8 mouse cellular contexts compared by ENCODE assay signal in genomic region chr6:30896195-30896985, GRCm38 (mm10). TPM values are rescaled to one million over a fixed set of nuclear protein-coding genes. Genes with fewer than 3 reads are reported as not detected.
A peak's percentile ranks its signal among the peaks of the same experiment; 100 is the strongest.
DNase-seq lines count a peak whose midpoint lies in the region; ATAC-seq lines count a peak whose summit lies in the region.

Gene Copg2, minus strand, starts transcription at chr6:30896794.

- H3K36me3 ChIP-seq in megakaryocyte, embryonic 14.5 days (replicated peaks; ENCODE audit: low read length): peaks cover 23% of the 10 kb centered on the region

- ATAC-seq in common myeloid progenitor, adult 5-6 weeks (replicated peaks; ENCODE audit: low read depth, poor library complexity, severe bottlenecking): peak; percentile 98

- H3K4me1 ChIP-seq in megakaryocyte, embryonic 14.5 days: peaks cover 26% of the 10 kb centered on the region

- peak within 1 kb of the TSS; percentile 96 for H3K4me3 ChIP-seq in megakaryocyte, embryonic 14.5 days (replicated peaks)

- H3K27me3 ChIP-seq in megakaryocyte, embryonic 14.5 days (replicated peaks): no peaks in the 10 kb centered on the region

- DNase-seq in ZHBTc4 (ENCODE audit: low read depth, low spot score): peak; percentile 98
- DNase-seq in gastrocnemius, adult 8-10 months (ENCODE audit: low spot score in 2 of 2): peak; percentile 92 to 94
- DNase-seq in hindlimb bud, embryonic 11.5 days (ENCODE audit: extremely low spot score, low read depth, low spot score): peak; percentile 68
- DNase-seq in left cerebral cortex, adult 8-10 months (ENCODE audit: low spot score in 2 of 2): peak; percentile 92 to 93
- DNase-seq in right cerebral cortex, postnatal 10 days (ENCODE audit: low spot score in 2 of 2): peak; percentile 95 to 96
- DNase-seq in urinary bladder, postnatal 25 days (ENCODE audit: low spot score): peak; percentile 98

- H3K9me3 ChIP-seq in megakaryocyte, embryonic 14.5 days: no peaks in the 10 kb centered on the region; the same call in 1 of the 2 replicates

RNA-seq across cellular contexts. Expression of gene Copg2, which starts in this region (rescaled TPM):
- total RNA-seq in common myeloid progenitor, adult 5-6 weeks (2017): 40.6 and 53.4 TPM in 2 replicates
- total RNA-seq in gastrocnemius, adult 8-10 months (2022): 10 to 100 TPM; 13.0 to 14.5 (median 13.4) TPM
- 10 to 100 TPM; 79.4 to 90.6 (median 88.0) TPM for total RNA-seq in left cerebral cortex, adult 8-10 months (2022)
- polyA plus RNA-seq in megakaryocyte, embryonic 14.5 days (2012; ENCODE audit: insufficient read depth, low replicate concordance): 1.3 TPM in 1 of 2 replicates, not detected in the other

Comparison
In these comparisons a context has a peak if more than half of its experiments do, and no peak if none do; other contexts are left out.
1. Peak in every context shown above with its lines: DNase-seq, ATAC-seq and H3K4me3 ChIP-seq.